Mouse (Mus musculus): ENCODE measurements around the gene Snx1. TPM values are rescaled to one million over a fixed set of nuclear protein-coding genes. Genes with fewer than 3 reads are reported as not detected.

The Snx1 gene
- total RNA-seq, 2 experiments from 2014 or later, result 10.9 to 16.0 TPM

DNA sequence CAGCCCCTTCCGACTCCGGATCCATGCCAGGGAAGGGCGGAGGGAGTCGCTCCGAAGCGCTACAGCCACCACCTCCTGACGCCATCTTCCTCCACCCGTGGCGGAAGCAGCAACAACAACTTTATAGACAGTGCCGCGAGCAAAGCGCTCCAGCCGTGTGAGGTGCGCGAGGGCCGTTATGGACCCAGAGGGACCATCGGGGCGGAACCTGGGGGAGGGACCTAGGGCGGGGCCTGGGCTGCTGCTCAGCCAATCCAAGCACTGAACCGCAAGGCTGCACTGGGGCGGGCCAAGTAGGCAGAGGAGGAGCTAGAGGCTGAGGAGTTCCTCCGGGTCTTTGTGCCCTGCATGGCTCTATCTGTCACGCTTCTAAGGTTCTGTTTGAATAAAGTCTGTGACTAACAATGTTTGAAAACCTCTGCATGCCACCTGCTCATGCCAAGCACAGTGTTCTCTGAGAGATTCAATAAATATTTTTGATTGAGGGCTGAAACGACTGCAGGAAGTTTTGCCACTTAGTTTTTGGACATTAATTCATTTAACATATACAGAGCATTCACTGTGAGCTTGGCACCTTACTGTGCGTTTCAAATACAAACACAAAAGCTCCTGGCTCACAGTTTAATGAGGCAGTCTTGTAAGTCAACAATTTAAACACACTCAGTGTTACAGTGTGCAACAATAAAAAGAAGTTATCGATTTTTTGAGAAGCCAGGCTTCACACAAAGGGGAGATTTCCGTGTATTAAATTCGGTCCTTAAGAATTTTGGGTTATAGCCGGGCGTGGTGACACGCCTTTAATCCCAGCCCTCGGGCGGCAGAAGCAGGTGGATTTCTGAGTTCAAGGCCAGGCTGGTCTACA lies 1.5 kb downstream of the Snx1 start:
- peak; percentile 11; the same call in 1 of the 2 replicates for TF ChIP-seq CTCF (IDR thresholded peaks at IDR 0.05)
- intact Hi-C loops (cut with DNase I), result loop anchor here (5.0 kb wide), 1 partner anchor 63 kb away; the partner anchor contains the start of gene Ppib
- Histone ChIP-seq H3K27ac (peak overlapping the region; percentile 95), H3K4me3 (peak overlapping the region; percentile 99)
- DNase-seq, result peak; percentile 99

DNA sequence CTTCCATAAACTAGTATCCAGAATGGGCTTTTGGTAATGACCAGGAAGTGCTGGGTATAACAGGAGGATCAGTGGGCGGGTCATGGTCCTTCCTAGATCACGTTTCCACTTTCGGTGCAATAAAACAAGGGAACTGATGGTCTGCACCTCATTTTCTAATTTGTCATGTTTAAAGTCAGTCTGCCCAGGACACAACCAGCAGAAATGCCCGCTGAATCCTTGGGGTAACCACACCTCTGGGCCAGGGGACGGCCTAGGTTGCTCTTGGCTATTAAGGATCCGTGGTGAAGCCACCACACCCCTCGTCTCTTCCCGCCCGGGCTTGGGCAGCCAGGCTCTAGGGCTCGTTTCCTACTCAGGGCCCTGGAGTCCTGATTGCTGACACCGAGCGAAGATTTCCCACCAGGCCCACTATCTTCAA lies 2.3 kb downstream of the Snx1 start:
- Histone ChIP-seq H3K27ac (peak overlapping the region; percentile 95), H3K4me3 (peak overlapping the region; percentile 99)
- no peak for TF ChIP-seq CTCF (IDR thresholded peaks at IDR 0.05)
- peak; percentile 49 for DNase-seq
- intact Hi-C loops (cut with DNase I), result loop anchor here (5.0 kb wide), 1 partner anchor 62 kb away; the partner anchor contains the start of gene Ppib

DNA sequence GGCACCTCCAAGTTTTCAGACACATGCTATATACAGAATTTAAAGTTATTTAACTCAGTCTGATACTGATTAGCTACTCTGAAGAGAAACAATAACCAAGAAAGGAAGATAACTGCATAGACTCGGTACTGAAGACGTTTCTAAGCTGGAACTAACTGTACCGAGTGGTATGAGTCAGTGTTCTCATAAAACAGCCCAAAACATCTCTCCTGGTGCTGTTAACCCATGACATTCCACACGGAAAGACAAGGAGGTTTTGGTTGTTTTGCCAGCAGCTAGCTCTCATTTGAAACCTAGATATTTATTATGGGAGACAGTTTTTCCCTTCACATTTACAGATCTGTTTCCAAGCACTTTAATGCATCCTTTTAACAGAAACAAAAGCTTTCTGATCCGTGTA lies 2.7 kb downstream of the Snx1 start:
- Histone ChIP-seq H3K4me3 (peak overlapping the region; percentile 99), H3K27ac (peak overlapping the region; percentile 95)
- intact Hi-C loops (cut with DNase I), result loop anchor here (5.0 kb wide), 1 partner anchor 61 kb away; the partner anchor contains the start of gene Ppib
- no peak for TF ChIP-seq CTCF (IDR thresholded peaks at IDR 0.05)
- no peak for DNase-seq

DNA sequence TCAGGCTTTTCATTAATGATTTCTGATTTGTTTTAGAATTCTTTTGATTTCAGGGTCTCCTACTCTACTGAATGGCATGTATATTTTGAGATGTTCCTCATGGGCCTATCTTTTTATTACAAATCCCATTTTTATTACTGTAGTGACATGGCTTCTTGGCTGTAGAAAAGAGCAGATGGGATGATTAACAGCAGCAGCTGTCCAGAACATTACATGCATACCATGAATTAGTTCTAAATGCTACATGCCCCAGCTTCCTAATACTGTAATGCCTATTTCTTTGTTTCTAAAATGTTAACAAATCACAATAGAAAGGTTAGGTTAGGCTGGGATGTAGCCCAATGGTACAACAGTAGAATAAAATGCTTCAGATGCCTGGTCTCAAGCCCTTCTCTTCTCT lies 5.0 kb downstream of the Snx1 start:
- no peak overlapping the region for H3K4me3 ChIP-seq
- intact Hi-C loops (cut with DNase I), result loop anchor here (5.0 kb wide), 1 partner anchor 59 kb away; the partner anchor contains the start of gene Ppib
- H3K27ac ChIP-seq, result no peak overlapping the region
- TF ChIP-seq CTCF (IDR thresholded peaks at IDR 0.05), result no peak
- no peak for DNase-seq

DNA sequence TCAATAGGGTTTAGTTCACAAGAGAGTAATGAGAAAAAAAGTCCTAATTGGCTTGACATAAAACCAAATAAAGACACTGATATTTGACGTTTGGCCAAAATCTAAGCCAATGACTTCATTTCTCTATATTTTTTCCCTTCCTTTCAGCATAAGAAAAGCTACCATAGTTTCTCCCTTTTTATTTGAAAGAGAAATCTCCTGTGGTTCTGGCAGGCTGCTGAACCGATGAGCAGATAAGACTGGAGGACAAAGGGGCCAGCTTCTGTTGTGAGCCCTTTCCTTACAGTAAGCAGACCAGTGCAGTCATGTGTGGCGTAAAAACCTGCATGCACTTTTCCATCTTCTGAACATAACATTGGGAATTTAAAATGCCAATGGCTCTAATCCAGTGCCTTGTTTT lies 5.4 kb downstream of the Snx1 start:
- DNase-seq, result no peak
- Histone ChIP-seq H3K4me3 (no peak overlapping the region), H3K27ac (no peak overlapping the region)
- intact Hi-C loops (cut with DNase I), result loop anchor here (5.0 kb wide), 1 partner anchor 59 kb away; the partner anchor contains the start of gene Ppib
- TF ChIP-seq CTCF (IDR thresholded peaks at IDR 0.05), result no peak

DNA sequence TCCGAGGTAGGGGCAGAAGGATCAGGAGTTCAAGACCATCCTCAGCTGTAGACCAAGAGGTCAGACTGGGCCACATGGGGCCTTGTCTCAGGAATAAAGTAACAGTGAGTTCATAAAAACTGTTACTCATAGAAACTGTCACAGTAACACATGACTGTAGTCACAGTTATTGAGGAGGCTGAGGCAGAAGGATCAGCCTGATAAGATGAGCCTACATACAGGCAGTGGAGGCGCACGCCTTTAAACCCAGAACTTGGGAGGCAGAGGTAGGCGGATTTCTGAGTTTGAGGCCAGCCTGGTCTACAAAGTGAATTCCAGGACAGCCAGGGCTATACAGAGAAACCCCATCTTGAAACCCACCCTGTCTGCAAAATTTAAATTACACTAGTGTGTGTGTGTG lies 6.3 kb downstream of the Snx1 start:
- DNase-seq, result no peak
- no peak overlapping the region for H3K27ac ChIP-seq
- H3K4me3 ChIP-seq, result no peak overlapping the region
- intact Hi-C loops (cut with DNase I), result loop anchor here (5.0 kb wide), 1 partner anchor 58 kb away; the partner anchor contains the start of gene Ppib
- TF ChIP-seq CTCF (IDR thresholded peaks at IDR 0.05), result no peak

DNA sequence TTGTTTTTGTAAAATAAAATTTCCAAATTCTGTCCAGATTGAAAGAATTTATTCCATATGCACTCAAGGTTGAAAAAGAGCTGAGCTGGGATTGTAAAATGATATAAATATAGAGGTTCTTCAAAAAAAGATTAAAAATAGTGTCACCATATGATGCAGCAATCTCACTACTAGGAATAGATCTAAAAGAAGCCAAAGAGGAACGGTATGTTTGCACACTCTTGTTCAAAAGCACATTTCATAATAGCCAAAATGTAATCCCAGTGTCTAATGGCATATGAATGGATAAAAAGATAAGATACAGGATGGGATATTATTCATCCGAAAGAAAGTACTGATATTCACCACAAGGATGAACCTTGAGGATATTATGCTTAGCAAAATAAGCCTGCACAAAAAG lies 6.9 kb downstream of the Snx1 start:
- Histone ChIP-seq H3K4me3 (no peak overlapping the region), H3K27ac (no peak overlapping the region)
- no peak for DNase-seq
- intact Hi-C loops (cut with DNase I), result no loop called here
- TF ChIP-seq CTCF (IDR thresholded peaks at IDR 0.05), result no peak

DNA sequence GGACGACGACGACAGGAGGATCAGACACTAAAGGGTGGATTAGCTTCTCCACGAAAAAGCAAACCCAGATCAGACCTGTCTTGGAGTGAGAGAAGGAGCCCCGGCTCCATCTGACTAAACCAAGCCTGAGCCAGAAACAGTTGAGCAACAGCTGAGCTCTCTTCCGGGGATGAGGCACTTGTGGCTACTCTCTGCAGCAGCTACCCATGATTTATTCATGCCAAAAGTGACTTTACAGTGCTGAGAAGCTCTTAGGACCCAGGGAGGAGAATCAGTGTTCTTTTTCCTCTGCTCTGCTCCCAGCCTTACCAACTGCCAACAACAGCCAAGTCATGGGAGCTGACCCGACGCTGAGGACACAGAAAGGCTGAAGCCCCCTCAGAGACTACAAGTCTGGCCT lies 9.5 kb downstream of the Snx1 start:
- peak; percentile 44 for DNase-seq
- intact Hi-C loops (cut with DNase I), result no loop called here
- H3K27ac ChIP-seq, result peak overlapping the region; percentile 64
- no peak overlapping the region for H3K4me3 ChIP-seq
- no peak for TF ChIP-seq CTCF (IDR thresholded peaks at IDR 0.05)

DNA sequence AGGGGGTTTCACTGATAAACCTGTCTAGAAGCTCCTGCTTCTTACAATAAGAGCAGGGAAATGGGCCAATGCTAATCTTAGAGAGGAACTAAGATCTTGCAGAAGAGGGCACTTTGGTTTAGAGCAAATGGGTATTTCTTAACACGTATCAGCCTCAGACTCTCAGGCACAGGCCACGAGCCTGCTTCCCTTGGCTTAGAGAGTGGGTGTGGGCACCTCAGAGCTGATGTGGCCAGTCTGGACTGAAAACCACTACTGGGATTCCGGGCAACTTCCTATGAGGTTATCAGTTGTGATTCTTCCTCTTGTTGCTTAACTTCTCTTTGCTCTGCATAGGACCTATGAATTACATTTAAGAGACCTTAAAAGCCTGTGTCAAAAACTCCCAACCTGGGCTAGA lies 12.0 kb downstream of the Snx1 start:
- TF ChIP-seq CTCF (IDR thresholded peaks at IDR 0.05), result no peak
- Histone ChIP-seq H3K4me3 (no peak overlapping the region), H3K27ac (no peak overlapping the region)
- DNase-seq, result no peak
- intact Hi-C loops (cut with DNase I), result no loop called here

DNA sequence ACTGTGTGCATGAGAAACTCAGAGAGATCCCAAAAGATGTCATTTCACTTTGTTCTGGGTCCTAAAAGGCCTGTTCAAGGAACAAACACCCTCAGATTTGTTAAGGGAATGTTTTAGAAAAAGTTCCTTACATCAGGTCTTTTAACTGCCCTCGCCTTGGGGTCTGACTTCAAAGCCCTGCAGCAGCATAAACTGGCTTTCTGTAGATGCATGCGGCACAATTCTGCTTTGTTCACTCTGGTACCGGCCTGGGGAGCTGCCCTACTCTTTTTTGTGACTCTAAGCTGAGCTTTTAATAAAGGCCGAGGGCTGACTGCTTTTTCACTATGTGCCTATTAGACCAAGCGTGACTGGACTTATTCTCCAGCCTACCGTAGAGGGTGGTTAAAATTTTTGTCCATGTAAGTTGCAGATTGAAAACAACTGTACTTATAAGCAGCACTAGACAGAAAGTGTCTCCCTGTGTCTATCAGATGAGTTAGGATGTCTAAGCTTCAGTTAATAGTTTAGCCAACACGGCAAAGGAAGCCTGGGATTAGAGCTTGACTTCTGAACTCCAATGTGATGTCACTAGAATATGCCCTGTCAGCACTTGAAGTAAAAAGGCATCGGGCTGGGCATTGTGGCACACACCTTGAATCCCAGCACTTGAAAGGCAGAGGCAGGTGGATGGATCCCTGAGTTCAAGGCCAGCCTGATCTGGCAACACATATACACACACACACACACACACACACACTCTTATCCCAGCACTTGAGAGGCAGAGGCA lies 15.6 kb downstream of the Snx1 start:
- no peak for DNase-seq
- no peak for TF ChIP-seq CTCF (IDR thresholded peaks at IDR 0.05)
- no peak overlapping the region for H3K4me3 ChIP-seq
- H3K27ac ChIP-seq, result no peak overlapping the region
- intact Hi-C loops (cut with DNase I), result no loop called here

DNA sequence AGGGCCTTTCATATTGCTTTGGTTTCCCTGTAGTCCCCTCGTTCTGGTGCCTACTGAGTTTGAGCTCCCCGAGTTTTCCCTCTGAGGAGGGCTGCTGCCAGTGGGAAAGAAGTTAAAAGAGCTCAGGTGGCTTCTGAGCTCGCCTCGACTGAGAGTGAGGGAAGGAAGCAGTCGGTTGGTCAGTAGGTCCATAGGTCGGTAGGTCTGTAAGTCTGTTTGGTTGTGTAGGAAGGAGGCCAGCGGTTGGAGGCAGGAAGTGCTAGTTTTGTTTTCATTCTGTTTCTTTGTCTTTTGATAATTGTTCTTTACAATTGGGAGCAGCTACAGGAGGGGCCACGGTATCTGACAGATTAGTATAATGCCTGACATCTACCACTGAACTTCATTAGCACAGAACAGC lies 16.3 kb downstream of the Snx1 start:
- DNase-seq, result no peak
- intact Hi-C loops (cut with DNase I), result no loop called here
- TF ChIP-seq CTCF (IDR thresholded peaks at IDR 0.05), result no peak
- Histone ChIP-seq H3K4me3 (no peak overlapping the region), H3K27ac (no peak overlapping the region)

DNA sequence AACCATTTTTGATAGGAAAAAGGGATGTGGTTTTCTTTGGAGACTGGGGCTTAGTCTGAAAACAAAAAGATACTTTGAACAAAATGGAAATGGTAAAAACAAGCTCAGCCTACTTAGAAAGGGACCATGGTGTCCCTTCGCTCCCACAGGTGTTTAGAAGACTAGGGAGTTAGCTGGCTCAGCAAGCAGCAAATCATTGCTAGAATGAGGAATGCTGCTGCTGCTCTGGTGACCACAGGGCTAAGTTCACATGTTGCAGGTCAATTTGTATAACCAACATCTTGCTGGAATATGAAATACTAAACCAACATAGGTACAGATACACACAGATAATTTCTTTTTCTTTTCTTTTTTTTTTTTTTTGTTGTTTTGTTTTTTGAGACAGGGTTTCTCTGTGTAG lies 16.8 kb downstream of the Snx1 start:
- TF ChIP-seq CTCF (IDR thresholded peaks at IDR 0.05), result no peak
- intact Hi-C loops (cut with DNase I), result no loop called here
- Histone ChIP-seq H3K4me3 (no peak overlapping the region), H3K27ac (no peak overlapping the region)
- no peak for DNase-seq

DNA sequence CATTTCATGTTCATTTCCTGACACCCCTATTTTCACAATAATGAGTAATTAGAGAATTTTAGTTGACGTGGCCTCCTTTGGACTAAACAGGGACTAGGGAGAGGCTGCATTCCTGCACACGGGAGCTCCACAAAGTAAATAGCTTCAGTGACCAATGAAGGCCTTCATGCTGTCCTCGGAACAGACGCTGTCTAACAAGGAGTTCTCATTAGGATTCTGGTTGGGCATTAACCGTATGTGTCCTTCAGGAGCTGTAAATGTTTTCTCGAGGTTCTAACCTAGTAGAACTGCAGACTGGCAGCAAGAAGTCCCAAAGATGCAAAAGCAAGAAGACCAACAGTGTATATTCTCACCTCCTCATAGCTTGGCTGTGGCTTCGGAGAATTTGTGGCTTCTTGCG lies 21.2 kb downstream of the Snx1 start:
- H3K27ac ChIP-seq, result no peak overlapping the region
- intact Hi-C loops (cut with DNase I), result no loop called here
- no peak overlapping the region for H3K4me3 ChIP-seq
- no peak for TF ChIP-seq CTCF (IDR thresholded peaks at IDR 0.05)
- DNase-seq, result no peak
